Mouse (Mus musculus) leukemia stem cell, adult 10-12 weeks (primary cell): ENCODE results near the gene Rcsd1. TPM values are rescaled to one million over a fixed set of nuclear protein-coding genes. Genes with fewer than 3 reads are reported as not detected.

Experiments used
- polyA plus RNA-seq: library from polyadenylated mRNA; stranded (reverse); fragments of >175 nt; gene quantifications from 2 replicates; pipeline ENCODE4 v1.2.3, GENCODE M21; 2012; ENCODE audit warnings: low replicate concordance

Gene Rcsd1
- polyA plus RNA-seq, result 18.7 and 22.4 TPM in 2 replicates

DNA sequence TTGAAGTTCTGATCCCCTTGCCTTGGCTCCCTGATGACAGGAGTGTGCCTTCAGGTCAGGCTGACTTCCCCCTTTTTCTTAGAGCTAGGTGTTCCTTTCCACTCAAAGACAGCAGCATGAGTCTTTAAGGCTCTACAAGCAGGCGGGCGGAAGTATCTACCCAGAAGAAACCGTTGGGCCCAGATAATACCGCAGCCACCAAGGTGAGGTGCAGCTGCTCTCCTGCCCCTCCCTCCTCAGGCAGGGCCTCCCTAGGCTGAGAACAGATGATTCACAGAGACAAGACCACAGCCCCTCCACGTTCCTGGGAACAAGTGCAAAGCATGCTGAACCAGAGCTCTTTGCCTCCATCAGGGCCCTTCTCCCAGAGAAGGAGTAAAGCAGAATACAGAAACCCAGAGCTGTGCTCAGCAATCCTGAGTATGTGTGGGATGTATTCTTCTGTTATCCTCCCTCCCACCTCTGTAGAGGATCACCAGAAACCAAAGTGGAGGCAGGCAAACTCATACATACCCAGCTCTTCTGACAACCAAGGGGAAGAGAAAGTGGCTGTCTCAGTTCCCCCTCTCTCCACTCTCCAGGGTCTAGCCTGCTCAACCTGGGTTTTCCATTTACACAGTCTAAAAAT is at the start of gene Rcsd1:
Rcsd1 (minus strand) TSS at position 129 of the 628 bp plus-strand sequence.

GRCm38 (mm10) chr1:165634151-165634884 is 75.2 kb downstream of the Rcsd1 start, which contains the start of gene Mpzl1:
Mpzl1 (minus strand) TSS chr1:165634538.

Other genes with a start within 250 kb of the Rcsd1 start
- 51.3 and 76.8 TPM in 2 replicates for gene Dcaf6, start 249.3 kb downstream of the Rcsd1 start, polyA plus RNA-seq
- gene Mpc2, start 249.1 kb downstream of the Rcsd1 start, polyA plus RNA-seq, result 49.2 and 64.1 TPM in 2 replicates
- not detected in 2 replicates for gene Adcy10, start 224.6 kb downstream of the Rcsd1 start, polyA plus RNA-seq
- gene Mpzl1, start 75.2 kb downstream of the Rcsd1 start, polyA plus RNA-seq, result 1.4 and 2.1 TPM in 2 replicates
- gene Creg1, start 54.0 kb upstream of the Rcsd1 start, polyA plus RNA-seq, result 223 and 236 TPM in 2 replicates
- gene Cd247, start 78.9 kb upstream of the Rcsd1 start, polyA plus RNA-seq, result 21.8 and 26.8 TPM in 2 replicates